Mouse (Mus musculus) ES-Bruce4 (cell line): ENCODE results near the gene Sh3bgrl. TPM values are rescaled to one million over a fixed set of nuclear protein-coding genes. Genes with fewer than 3 reads are reported as not detected.

ENCODE experiments used
- H3K27ac ChIP-seq: 2 replicates; pipeline ENCODE4 v1.5.1; 2012; ENCODE audit warnings: low read length, inconsistent platforms; ENCODE audit not compliant: insufficient read depth
- H3K27me3 ChIP-seq: 2 replicates; pipeline ENCODE4 v1.6.1; 2012; ENCODE audit warnings: mild to moderate bottlenecking, low read length, inconsistent platforms; ENCODE audit not compliant: control insufficient read depth, poor library complexity, insufficient read depth, severe bottlenecking
- H3K36me3 ChIP-seq: 2 replicates; pipeline ENCODE4 v1.6.1; 2012; ENCODE audit warnings: inconsistent platforms, mild to moderate bottlenecking, low read length, moderate library complexity; ENCODE audit not compliant: control insufficient read depth, poor library complexity, insufficient read depth, severe bottlenecking
- H3K4me1 ChIP-seq: one replicate; pipeline ENCODE4 v1.8.1; 2011; ENCODE audit warnings: low read length; ENCODE audit not compliant: control insufficient read depth, insufficient read depth
- H3K4me3 ChIP-seq: 2 replicates; pipeline ENCODE4 v1.5.1; 2011; ENCODE audit warnings: low read depth, mild to moderate bottlenecking, low read length
- H3K9ac ChIP-seq: 2 replicates; pipeline ENCODE4 v1.6.1; 2012; ENCODE audit warnings: low read depth, mild to moderate bottlenecking, inconsistent platforms; ENCODE audit not compliant: poor library complexity, severe bottlenecking
- H3K9me3 ChIP-seq: replicated peaks from 2 replicates; pipeline ENCODE4 v1.6.1; 2012; ENCODE audit warnings: mild to moderate bottlenecking, low read length, inconsistent platforms; ENCODE audit not compliant: control insufficient read depth, poor library complexity, insufficient read depth, severe bottlenecking
- CTCF ChIP-seq: IDR thresholded peaks from one replicate; pipeline ENCODE4 v1.8.1; 2011; ENCODE audit warnings: low read depth, low read length
- EP300 ChIP-seq: IDR thresholded peaks from 2 replicates; pipeline ENCODE4 v1.6.1; 2011; ENCODE audit warnings: low read depth, low read length; ENCODE audit not compliant: insufficient read depth
- POLR2A ChIP-seq: IDR thresholded peaks from one replicate; pipeline ENCODE4 v1.8.1; 2011; ENCODE audit warnings: low read length; ENCODE audit not compliant: insufficient read depth
- polyA plus RNA-seq: library from polyadenylated mRNA; stranded (reverse); fragments of >200 nt; gene quantifications from 2 replicates; pipeline ENCODE4 v1.2.4, GENCODE M21; 2011; ENCODE audit warnings: low read depth; ENCODE audit not compliant: missing spikeins, insufficient read depth, insufficient read length

The Sh3bgrl gene
- polyA plus RNA-seq, 1 experiment = 33.6 TPM

GRCm38 (mm10) chrX:109136820-109137219 is 41.7 kb downstream of the Sh3bgrl start:
- H3K4me3 ChIP-seq = no peak overlapping the region
- H3K9me3 ChIP-seq = no peaks in the 10 kb centered on the region
- TF ChIP-seq POLR2A (no peak), EP300 (no peak), CTCF (no peak)
- no peaks in the 10 kb centered on the region for H3K36me3 ChIP-seq
- no peak overlapping the region for H3K9ac ChIP-seq
- no peak overlapping the region for H3K27ac ChIP-seq
- no peaks in the 10 kb centered on the region for H3K27me3 ChIP-seq
- H3K4me1 ChIP-seq = no peaks in the 10 kb centered on the region

- H3K27ac ChIP-seq = no peak overlapping the region
- TF ChIP-seq CTCF (no peak), EP300 (no peak), POLR2A (no peak)
- H3K27me3 ChIP-seq = no peaks in the 10 kb centered on the region
- no peak overlapping the region for H3K9ac ChIP-seq
- H3K4me1 ChIP-seq = no peaks in the 10 kb centered on the region
- no peak overlapping the region for H3K4me3 ChIP-seq
- H3K9me3 ChIP-seq = no peaks in the 10 kb centered on the region
- H3K36me3 ChIP-seq = no peaks in the 10 kb centered on the region
These were observed 42.1 kb downstream of the Sh3bgrl start for GRCm38 (mm10) chrX:109137295-109137694.

- no peak overlapping the region for H3K27ac ChIP-seq
- no peaks in the 10 kb centered on the region for H3K36me3 ChIP-seq
- H3K9me3 ChIP-seq = no peaks in the 10 kb centered on the region
- TF ChIP-seq POLR2A (no peak), CTCF (no peak), EP300 (no peak)
- H3K4me3 ChIP-seq = no peak overlapping the region
- H3K27me3 ChIP-seq = no peaks in the 10 kb centered on the region
- no peaks in the 10 kb centered on the region for H3K4me1 ChIP-seq
- H3K9ac ChIP-seq = no peak overlapping the region
These were observed 46.2 kb downstream of the Sh3bgrl start for GRCm38 (mm10) chrX:109141337-109141870.

- Histone ChIP-seq H3K4me3 (no peak overlapping the region), H3K27me3 (no peaks in the 10 kb centered on the region), H3K36me3 (no peaks in the 10 kb centered on the region), H3K27ac (no peak overlapping the region), H3K9ac (no peak overlapping the region), H3K4me1 (no peaks in the 10 kb centered on the region), H3K9me3 (no peaks in the 10 kb centered on the region)
- TF ChIP-seq CTCF (no peak), POLR2A (no peak), EP300 (no peak)
These were observed 47.1 kb downstream of the Sh3bgrl start for GRCm38 (mm10) chrX:109142281-109142680.

- no peak overlapping the region for H3K4me3 ChIP-seq
- no peak overlapping the region for H3K27ac ChIP-seq
- no peak overlapping the region for H3K9ac ChIP-seq
- H3K9me3 ChIP-seq = no peaks in the 10 kb centered on the region
- no peaks in the 10 kb centered on the region for H3K36me3 ChIP-seq
- no peaks in the 10 kb centered on the region for H3K4me1 ChIP-seq
- TF ChIP-seq POLR2A (no peak), CTCF (no peak), EP300 (no peak)
- no peaks in the 10 kb centered on the region for H3K27me3 ChIP-seq
These were observed 50.6 kb downstream of the Sh3bgrl start for GRCm38 (mm10) chrX:109145779-109146178.

- Histone ChIP-seq H3K4me1 (no peaks in the 10 kb centered on the region), H3K27me3 (no peaks in the 10 kb centered on the region), H3K36me3 (no peaks in the 10 kb centered on the region), H3K9ac (no peak overlapping the region), H3K9me3 (no peaks in the 10 kb centered on the region), H3K27ac (no peak overlapping the region), H3K4me3 (no peak overlapping the region)
- no peak for TF ChIP-seq CTCF
- TF ChIP-seq POLR2A = no peak
- no peak for TF ChIP-seq EP300
These were observed 51.9 kb downstream of the Sh3bgrl start for GRCm38 (mm10) chrX:109147108-109147507.
